Mouse (Mus musculus): ENCODE data around the gene Atg7.
"Not testable (repeated sequence)": the region's sequence is repeated elsewhere in the genome, so short reads cannot be mapped to it uniquely, and the experiment has no call there.

Atg7 gene

DNA sequence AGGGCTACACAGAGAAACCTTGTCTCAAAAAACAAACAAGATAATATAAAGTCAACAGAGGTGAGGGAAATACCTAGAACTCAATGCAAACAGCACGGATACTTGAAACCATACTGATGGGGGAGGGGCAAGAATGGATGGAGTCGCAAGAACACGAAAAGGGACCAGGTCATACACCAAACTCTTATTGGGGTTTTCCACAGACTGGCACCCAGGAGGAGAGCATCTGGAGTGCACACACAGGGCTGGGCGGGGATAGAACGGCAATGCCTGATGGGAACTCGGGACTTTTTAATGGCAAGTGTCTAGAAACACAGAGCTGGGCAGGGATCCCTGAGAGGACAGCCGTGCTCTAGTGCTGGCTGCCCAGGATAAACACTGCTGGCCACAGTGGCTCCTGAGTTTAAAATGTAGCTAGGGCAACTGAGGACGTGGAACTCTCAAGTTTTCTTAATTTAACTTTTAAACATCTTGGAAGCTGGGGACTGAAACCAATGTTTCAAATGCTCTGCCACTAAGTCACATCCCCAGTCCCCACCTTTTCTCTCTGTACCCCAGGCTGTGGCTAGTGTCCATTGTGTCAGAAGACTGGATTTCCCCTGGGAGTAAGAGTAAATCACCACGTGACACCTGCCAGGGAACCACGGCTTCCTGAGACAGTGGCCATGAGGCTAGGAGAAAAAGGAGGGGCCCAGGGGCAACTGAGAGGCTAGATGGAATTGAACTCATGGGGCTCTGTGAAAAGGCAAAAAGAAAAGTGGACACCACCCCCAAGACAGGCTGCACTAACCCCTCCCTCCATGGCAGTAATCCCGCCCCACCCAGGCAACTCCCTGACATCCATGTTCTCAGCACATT, 243.8 kb downstream of the Atg7 start:
- no peak for DNase-seq

DNA sequence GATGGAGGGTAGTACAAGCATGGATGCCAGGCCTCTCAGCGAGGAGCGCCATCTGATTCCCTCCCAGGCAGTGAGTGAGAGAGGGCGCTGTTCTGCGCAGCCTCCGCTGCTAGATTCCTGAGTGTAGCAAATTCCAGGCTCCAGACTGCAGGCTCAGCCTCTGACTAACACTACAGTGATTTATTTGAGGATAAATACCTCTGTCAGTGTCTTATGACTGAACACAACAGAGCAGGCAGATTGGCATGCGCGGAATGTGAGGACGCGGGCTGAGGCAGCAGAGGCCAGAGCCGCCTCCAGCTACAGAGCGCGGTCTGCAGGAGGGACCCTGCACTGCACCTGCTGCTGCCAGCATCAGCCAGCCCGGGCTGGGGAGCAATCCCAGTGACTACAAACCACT, 246.0 kb downstream of the Atg7 start:
- DNase-seq = peak; percentile 69 to 72

DNA sequence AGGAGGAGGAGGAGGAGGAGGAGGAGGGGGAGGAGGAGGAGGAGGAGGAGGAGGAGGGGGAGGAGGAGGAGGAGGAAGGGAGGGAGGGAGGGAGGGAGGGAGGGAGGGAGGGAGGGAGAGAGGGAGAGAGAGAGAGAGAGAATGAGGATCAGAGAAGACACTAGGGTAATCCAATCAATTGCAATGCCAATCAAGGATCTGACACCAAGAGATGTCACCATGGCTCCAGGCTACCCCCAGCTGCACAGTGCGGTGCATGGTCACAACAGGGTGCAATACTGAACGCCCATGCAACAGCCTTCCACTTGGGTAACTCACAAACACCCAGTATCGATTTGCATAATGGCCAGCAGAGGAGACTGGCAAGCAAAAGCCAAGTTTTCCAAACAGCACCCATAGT, 247.1 kb downstream of the Atg7 start:
- DNase-seq = not testable (repeated sequence)

DNA sequence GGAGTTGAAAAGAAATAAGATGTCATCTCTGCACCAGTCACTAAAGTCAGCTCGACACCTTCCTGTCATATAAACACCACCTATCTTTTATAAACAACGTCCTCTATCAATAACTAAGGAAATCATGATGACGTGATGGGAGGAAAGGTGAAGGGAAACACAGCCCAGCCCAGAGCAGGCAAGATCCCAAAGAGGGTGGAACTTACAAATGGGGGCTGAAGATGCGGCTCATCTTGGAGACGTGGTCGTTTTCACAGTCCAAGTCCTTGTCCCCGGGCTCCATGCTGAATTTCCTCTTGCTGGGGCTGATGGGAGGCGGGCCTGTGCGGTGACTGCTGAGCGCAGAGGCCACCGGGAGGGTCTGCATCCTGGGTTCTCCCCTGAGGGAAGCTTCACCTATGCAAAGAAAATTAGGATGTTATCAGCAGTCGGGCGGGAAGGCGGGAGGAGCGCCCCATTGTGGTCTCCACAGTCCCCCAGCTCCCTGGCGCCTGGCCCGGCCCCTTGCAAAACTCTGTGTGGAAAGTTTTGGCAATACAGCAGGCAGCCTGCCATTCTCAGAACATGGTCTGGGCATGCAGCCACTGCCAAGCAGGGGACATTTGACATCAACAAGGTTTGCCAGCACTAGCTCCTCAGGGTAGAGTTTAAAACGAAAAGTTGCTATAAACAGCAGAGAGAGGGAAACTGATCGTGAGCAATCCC, 247.7 kb downstream of the Atg7 start:
- peak; percentile 85 to 90 for DNase-seq

DNA sequence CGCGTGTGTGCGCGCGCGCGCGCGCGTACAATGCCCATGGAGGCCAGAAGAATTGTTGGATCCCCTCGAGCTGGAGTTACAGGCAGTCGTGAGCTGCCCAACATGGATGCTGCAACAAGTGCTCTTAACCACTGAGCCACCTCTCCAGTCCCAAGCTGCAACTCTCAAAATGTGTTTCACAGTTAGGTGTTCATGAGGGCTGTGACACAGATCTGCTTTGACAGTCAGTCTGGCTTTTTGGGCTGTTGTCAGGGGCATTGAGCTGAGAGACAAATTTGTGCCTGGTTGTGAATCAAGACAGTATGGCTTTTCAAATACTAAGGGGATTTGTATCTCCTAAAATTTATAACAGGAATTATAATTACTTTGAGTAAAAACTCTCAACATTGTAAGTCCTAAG, 248.4 kb downstream of the Atg7 start:
- DNase-seq = no peak

DNA sequence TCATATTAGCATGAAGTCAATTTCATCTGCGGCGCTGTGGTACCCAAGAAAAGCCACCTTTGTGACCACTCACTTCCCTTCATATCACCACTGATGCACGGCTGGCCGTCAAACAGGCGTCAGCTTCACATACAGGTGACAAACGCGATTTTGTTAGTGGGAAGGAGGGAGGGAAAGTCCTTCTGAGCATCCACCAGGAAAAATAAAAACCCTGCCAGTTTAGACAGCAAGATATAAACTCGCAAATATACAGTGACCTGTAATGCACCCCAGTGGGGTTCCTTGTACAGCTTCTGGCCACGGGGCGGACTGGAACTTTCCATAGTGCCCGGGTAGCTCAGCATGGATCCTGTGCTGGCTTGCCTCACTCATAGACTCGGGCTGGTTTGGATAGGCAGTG, 248.9 kb downstream of the Atg7 start:
- no peak for DNase-seq

DNA sequence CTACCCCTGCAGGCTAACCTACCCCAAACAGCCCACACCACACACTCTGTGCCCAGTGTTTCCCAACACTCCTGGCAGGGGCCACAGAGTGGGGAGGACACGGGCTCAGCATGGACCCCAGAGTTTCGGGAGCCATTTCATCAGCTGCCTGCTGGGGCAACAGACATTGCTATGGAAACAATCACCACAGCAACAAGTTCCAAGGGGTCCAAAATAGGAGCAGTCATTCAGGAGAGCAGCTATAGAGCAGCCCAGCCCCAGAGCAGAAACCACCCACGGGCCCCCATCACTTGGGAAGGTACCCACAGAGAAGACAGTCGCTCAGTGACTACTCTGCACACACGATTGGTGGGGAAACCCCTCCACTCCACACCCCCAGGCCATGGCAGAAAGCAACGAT, 249.5 kb downstream of the Atg7 start:
- DNase-seq = no peak

DNA sequence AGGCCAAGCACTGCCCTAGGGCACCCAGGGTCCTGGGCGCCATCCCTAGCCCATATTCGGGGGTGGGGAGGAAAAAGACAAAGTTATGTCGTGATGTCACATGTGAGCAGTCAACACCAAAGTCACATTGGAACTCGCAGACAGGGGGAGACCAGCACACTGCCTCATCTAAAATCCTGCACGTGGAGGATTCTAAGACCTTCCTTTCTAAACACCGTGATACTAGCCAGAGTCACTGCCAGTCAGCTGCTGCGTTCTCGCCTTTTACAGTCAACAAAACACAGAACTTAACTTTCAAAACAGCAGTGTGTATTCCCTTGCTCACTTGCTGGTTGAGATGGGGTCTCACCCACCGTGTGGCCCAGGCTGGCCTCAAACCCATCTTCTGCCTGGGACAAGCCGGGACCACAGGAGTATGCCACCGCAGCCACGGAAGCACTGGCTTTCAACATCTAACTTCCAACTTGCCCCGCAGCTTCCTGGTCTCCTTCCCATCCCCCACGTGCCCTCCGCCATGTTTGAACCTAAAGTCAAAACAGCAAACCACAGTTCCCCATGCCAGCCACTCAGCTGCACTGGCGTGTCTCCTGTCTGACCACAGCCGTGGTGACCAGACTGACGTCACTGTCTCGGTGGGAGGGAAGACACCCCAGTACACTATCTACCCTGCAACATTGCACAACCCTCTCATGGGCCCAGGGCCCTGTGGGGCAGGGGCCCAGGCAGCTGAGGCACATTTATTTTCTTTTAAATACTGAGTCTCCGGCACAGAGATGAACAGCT, 250.7 kb downstream of the Atg7 start:
- DNase-seq = no peak

DNA sequence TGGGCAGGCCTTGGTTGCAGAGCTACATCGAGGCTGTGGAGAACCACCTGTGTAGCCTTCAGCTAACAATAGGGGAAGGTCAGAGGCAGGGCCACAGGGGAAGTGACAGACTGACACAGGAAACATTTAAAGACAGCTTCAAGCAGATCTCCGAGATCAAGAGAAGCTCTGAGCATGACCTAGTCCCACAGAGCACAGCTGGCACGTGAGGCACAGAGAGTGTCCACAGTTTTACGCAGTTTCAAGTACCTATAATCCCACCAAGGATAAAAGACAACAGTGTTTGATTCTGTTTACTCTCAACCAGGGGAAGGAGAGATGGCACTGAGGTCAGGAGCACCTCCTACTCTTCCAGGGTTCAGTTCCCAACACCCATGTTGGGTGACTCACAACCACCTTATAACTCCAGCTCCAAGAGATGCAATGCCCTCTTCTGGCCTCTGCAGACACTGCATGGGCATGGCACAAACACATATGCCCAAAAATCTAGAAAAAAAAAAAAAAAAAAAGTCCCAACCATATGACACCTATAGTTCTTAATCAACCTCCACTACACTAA, 251.7 kb downstream of the Atg7 start:
- DNase-seq = no peak

DNA sequence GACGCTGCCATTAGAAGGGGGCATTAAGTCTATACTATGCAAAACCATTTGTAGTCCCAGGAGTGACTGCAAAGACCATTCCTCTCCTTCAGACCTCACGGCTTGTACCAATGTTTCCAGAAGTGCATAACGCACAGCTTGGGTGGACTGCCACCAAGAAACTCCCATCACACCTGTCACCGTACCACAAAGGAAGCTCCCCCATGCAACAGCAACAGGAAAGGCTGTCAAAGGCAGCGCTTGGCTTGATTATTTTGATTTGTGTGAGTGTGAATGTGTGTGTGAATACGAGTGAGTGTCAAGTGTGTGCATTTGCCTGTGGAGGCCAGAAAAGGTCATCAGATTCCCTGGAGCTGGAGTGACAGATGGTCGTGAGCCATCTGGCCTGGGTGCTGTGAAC, 252.3 kb downstream of the Atg7 start:
- no peak for DNase-seq

DNA sequence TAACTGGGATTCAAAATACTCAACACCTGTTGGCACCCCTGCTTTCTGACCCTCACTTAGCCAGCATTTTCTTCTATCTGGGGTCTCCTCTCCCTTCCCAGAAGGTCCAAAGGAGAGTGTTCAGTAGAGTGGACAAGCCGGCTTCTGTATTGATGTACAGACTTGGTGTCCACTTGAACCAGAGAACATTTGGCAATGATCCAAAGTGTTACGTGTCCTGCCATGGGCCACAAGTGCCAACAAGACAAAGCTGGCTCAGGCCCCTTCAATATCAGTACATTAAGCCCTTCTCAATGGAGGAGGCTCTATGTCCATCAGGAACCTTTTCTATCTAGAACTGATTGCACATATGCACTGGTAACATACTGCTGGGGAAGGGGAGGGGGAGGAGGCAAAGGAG, 253.4 kb downstream of the Atg7 start:
- no peak for DNase-seq

DNA sequence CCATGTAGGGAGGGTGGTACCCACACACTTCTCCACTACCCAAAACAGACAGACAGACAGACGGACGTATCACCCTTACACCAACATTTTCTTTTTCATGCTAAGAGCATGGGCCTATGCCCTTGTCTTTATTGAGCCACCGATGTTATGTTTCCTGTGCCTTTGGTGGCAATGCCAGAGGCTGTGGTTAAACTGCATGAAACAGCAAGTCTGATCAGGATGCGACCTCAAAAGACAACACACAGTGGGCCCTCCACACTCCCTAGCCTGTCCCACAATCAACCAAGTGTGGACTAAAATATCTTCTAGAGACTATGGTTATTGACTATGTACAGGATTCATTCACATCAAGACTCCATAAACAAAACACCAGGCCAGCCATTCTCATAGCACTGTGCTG, 256.1 kb downstream of the Atg7 start:
- no peak for DNase-seq

DNA sequence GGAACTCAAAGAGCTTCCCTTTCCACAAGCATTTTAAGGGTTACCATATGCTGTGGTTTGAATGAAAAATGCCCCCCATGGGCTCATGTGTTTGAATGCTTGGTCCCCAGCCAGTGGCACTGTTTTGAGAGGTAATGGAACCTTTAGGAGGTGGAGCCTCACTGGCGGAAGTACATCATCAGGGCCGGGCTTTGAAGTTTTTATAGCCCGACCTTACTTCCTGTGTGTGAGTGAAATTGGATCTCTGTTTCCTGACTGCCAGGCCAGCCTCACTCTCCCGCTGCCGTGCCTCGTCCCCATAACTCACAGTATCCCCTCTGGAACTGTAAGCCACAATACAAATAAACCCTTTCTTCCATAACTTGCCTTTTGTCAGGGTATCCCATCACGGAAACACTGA, 256.8 kb downstream of the Atg7 start:
- DNase-seq = no peak

DNA sequence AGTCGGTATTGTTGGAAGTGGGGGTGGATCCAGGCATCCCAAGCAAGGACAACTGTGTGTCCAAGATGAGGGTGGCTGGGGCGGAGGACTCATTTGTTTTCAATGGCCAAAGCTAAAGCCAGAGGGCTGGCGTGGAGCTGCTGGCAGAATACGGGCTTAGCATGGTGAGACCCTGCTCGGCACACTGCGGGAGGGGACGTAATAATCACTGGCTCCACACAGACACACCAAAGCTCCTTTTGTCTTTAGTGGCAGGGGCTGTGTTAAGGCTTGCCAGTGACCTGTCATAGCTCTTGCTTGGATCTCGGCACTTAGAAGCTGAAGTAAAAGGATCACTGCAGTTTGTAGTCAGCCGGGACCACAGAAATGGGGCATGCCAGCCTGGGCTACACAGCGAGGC, 257.3 kb downstream of the Atg7 start:
- no peak for DNase-seq

DNA sequence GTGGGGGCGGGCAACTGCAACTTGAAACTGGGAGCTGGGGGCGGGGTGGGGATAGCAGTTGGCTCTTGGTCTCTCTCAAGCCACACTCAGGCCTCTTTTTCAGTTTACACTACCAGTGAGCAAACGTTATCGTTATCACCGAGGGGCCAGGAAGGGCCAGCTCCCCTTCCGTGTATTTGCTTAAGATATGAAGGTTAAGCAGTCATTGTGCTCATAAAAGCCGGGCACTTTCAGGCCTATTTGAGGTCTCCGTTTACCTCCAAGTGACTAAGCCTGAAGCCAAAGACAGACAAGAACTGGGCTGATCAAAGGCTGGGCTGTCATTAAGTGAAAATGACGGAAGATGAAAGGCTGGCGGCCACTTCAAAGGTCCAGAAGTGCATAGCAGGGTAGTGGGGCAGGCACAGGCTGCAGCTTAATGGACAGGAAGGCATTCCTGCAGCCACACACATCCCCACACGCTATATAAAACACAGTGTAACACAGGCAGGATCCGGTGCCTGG, 258.5 kb downstream of the Atg7 start:
- DNase-seq = no peak

DNA sequence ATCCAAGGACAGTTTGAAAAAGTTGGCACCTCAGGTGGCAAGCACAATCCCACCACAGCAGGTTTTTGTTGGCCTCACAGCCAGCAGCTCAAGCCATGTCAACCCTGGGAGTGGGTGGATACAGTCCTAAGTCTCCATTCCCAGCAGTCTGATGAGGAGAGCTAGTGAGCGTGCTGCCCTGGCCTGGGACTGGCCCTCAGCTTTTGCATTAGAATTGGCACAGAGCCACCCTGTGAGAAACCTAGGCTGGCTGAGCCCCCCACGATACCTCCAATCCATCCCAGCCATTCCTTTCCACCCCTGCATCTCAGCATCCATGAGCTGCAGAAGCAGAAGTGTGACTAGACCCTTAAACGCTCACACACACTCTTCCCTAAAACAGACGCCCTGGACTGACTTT, 259.0 kb downstream of the Atg7 start:
- DNase-seq = no peak

DNA sequence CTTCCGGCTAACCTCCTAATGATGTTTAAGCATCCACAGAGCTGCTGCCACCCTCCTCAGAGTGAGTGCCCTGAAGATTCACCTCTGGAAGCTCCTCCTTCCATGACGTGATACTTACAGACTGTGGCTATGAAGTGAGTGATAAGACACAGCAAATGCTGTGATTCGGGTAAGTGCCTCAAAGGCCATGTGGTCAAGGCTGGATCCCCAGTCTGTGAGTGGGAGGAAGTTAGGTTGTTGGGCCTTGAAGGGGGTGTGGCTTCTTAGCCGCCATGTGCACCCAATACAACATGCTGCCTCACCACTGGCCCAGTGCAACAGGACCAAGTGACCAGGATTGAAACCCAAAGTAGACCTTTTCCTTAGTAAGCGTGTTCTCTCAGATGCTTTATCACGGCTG, 261.3 kb downstream of the Atg7 start:
- DNase-seq = no peak

DNA sequence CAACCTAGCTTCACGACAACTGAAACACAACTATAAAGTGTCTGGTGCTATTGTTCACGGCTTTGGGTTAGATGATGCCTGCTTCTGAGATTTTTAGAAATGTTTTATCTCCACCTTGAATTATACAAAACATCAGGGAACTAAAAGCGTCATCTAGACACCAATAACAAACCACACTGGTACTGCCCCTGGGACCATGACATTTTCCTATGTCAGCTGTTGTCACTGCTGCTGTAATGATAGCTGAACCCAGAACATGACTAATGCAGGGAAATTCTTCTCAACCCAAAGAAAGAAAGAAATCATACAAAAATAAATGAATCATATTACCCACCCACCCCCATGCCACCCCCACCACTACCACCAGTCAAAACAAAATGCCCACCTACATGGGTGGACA, 261.9 kb downstream of the Atg7 start:
- DNase-seq = no peak

DNA sequence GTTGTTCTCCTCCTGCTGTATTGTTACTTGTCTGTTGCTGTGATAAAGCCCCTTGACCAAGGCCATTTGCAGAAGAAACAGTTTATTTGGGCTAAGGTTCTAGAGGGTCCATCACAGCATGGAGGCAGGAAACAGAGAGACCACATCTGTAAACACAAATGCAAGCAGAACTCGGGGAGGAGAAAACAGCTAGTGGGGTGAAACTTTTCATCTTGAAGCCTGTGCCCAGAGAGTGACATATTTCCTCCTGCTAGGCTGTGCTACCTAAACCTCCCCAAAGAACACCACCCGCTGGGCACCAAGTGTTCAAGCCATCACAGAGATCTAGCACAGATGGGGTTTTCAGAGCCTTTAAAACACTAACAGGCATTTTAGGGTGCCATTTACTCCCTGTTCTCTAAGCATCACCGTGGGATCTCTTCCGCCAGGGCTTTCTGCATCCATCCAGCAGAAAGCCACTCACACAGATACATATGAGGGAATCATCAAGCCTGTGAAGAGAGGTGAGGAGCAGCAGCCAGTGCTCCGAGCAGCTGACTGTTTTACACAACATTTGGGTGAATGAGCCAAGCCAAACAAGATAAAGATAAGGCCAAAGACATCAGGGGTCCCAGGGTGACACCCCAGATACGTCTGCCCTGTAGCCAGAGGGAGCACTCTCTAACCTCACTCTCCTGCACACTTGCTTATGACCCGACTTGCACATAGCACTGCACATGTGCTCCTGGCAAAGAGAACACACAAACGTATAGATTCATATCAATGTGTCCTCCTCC, 262.5 kb downstream of the Atg7 start:
- DNase-seq = peak in 1 of 2 experiments; percentile 40

DNA sequence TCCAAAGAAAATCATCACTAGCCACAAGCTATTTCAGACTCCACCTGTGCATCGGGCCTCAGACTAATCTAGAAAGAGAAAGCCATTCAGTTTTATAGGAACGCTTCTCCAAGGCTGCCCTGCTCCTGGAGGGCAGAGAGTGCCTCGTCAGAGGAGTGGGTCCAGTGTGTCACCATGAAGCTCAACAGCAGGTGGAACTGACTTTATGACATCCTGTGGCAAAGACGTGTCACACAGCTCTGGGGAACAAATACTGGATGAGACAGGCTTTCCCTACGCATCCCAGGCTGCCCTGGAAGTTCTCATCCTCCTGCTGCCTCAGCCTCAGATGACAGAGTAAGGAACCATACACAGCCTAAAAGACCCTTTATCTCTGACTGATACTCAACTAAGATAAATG, 263.3 kb downstream of the Atg7 start:
- DNase-seq = no peak

DNA sequence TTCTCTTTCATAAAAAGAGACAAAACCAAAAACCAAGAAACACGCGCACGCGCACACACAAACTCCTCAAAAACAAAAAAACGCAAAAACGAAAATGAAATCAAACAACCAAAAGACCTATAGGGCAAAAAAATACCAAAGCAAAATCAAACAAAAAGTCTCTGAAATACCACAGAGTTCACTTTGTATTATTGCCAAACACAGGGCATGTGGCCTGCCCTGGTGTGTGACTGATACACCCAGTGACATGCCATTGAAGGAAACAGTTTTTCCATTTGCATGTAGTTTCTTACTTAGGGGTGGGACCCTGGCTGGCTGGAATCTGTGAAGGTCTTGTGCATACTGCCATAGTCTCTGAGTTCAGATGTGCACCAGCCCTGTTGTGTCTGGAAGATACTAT, 264.6 kb downstream of the Atg7 start:
- DNase-seq = no peak

DNA sequence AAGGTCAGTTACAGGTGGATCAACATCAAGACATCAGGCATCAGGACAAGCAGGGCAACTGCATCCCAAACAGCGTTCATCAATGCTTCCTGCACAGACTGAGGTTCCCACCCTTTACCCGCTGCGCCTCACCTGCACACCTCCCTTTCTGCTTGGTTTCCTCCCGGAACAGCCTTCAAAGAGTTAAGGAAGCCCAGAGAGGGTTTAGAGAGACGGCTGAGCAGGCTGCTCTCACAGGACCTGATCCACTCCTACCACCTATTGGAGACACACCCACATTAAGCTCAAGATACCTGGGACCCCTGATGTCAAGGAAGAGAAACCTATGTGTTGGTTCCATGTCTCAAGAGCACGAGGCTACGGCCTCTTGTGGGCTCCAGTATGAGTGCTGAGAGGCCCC, 266.9 kb downstream of the Atg7 start:
- no peak for DNase-seq

Measured in cerebellum, postnatal 25 days (tissue).